Mouse (Mus musculus): Measurements from ENCODE around the gene Hbp1. TPM values are rescaled to one million over a fixed set of nuclear protein-coding genes. Genes with fewer than 3 reads are reported as not detected.

Hbp1 gene
- total RNA-seq, 2 experiments from 2014 or later, result 50.4 to 53.3 TPM

- DNase-seq, result no peak
Measured at GRCm38 (mm10) chr12:31905696-31906551, 44.4 kb downstream of the Hbp1 start.

DNA sequence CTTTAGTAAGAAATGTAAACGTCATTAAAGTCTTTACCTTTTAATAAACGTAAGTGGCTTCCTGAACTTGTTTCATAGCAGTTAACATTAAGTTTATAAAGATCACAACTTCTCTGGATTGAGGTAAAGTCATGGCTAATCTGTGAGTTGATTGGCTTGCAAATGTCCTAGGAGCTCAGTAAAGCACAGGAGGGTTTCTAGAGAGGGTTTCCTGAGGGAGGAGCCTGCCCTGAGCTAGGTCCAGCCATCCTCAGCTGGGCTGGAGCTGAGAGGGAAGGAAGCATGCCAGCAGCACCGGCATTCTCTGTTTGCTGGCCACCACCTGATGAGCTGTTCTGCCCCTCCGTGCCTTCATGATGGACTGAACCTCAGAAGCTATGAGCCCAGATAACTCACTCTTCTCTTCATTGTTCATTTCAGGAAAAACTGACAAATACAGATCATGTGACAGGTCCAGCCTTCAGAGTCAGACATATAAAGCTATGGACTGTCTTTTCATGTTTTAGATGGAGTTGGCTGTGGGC, 49.9 kb downstream of the Hbp1 start:
- DNase-seq, result no peak

DNA sequence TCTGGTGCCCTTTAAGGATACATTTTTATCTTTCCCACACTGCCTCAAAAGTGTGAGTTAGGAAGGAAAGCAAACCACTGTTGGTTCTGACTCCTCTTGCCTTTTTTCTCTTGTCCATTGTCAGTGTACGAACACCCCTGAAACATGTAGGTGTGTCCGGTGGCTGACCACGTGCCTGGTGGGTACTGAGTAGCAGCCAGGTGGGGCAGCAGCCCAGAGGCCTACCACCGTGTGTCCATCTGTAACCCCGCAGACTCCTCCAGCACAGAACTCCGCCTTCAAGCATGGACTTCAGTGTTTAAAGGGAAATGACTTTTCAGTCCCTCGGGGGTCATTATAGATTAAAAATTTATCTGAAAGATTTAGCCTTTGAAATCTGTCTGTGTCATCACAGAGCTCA, 52.9 kb downstream of the Hbp1 start:
- DNase-seq, result no peak

- no peak for DNase-seq
Measured at GRCm38 (mm10) chr12:31896986-31897385, 53.3 kb downstream of the Hbp1 start.

- no peak for DNase-seq
Measured at GRCm38 (mm10) chr12:31896295-31896694, 54.0 kb downstream of the Hbp1 start.

GRCm38 (mm10) chr12:31895888-31896287, 54.4 kb downstream of the Hbp1 start:
- no peak for DNase-seq

- DNase-seq, result no peak
Measured at GRCm38 (mm10) chr12:31895095-31895734, 55.1 kb downstream of the Hbp1 start.

DNA sequence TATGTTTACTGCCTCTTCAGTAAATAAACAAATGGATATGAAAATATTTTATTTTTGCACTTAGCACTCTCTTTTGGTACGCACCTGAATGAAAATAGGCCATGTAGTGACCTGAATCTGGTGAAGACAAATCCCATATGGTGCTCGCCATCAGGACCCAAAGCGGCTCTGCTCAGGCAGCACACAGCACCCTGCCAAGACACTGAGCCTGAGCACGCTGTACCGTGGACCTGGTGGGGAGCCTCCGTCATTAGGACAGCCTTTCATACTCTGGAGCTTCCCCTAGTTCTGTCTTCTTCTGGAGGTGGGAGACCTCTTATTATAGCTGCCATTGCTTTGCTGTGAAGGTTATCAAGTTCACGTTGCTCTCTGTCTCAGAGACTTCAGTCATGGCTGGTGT, 57.6 kb downstream of the Hbp1 start:
- no peak for DNase-seq

DNA sequence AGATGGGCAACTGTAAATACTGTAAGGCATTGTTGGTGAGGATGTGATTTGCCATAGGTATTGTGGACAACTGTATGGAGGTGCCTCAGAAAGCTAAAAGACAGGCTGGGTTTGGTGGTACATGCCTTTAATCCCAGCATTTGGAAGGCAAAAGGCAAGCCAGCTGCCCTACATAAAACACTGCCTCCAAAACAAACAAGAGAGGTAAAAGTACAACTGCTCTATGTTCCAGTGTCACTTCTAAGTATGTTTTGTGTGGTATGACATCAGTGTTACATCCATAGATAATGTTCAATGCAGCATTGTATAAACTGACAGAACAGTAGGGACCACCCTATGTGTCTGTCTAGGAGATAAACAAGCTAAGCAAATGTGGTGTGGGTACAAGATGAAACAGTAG, 58.3 kb downstream of the Hbp1 start:
- no peak for DNase-seq

- no peak for DNase-seq
Measured at GRCm38 (mm10) chr12:31890685-31891084, 59.6 kb downstream of the Hbp1 start.

- DNase-seq, result no peak
Measured at GRCm38 (mm10) chr12:31885844-31886606, 64.3 kb downstream of the Hbp1 start.

DNA sequence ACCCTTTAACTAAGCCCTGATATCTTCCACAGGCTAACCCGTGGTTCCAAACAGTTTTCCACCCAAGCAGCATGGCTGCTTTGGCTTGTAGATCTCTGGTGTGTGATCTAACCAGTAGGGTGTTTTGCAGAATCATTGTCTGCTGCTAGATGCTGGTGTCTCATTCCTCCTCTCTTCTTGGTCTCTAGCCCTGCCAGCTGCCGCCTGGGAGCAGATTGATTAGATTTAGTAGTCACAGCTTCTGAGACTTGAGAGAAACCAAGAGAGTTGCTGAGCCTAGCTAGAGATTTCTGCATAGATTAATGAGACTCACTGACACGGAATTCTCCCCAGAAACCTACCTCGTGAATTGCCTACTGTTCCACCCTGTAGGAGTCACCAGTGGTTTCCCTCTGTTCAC, 65.3 kb downstream of the Hbp1 start:
- no peak for DNase-seq

GRCm38 (mm10) chr12:31884365-31884764, 66.0 kb downstream of the Hbp1 start:
- DNase-seq, result no peak

DNA sequence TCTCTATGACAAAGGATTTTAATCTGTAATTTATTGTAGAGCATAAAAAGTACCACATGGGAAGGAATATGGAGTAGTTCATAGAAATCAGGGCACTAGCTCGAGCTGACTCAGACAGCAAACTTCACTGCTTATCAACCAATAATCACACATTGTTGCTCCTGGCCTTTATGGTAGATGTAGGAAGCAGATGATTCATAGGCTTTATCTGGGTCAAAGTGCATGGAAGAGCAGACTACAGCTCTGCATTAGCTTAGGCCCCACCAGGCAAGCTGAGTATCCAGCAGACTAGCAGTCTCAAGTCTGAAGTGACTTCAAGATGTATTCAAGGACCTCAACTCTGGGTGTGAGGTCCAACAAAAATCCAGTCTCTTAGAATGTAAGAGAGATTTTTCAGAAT, 67.6 kb downstream of the Hbp1 start:
- no peak for DNase-seq

- no peak for DNase-seq
Measured at GRCm38 (mm10) chr12:31876775-31877174, 73.6 kb downstream of the Hbp1 start.

Other genes starting within 250 kb of the Hbp1 start
- not detected for gene Gpr22, start 236.6 kb downstream of the Hbp1 start, total RNA-seq (2021)
- 10 to 100 TPM in 1 of 2 experiments, under 1 TPM in 1; 1.00 to 12.7 TPM for gene Prkar2b, start 110.8 kb upstream of the Hbp1 start, total RNA-seq (2021)

All from gastrocnemius, postnatal 25 days (tissue).